Mouse (Mus musculus) heart, adult 2 months (tissue): ENCODE measurements at regions not wholly inside any gene's neighbourhood (a gene's known extent, or its start where the extent isn't known, plus 50 kb on each side); places are given as distances from the start of the nearest gene placed in this dataset.
A peak's percentile ranks its signal among the peaks of the same experiment; 100 is the strongest.

Experiments used
- DNase-seq, 2 experiments: peaks; one replicate each; pipeline ENCODE4 v3.0.0; 2021
- H3K27ac ChIP-seq: fragments of 200-600 bp; 2 replicates; pipeline ENCODE4 v1.8.1; 2022
- H3K27me3 ChIP-seq: fragments of 200-500 bp; 2 replicates; pipeline ENCODE4 v1.6.1; 2012; ENCODE audit warnings: mild to moderate bottlenecking, low read length, inconsistent platforms, mixed read lengths; ENCODE audit not compliant: control insufficient read depth, insufficient read depth
- H3K36me3 ChIP-seq: fragments of 200-500 bp; 2 replicates; pipeline ENCODE4 v1.6.1; 2012; ENCODE audit warnings: low read length, inconsistent platforms; ENCODE audit not compliant: control insufficient read depth, insufficient read depth
- H3K4me1 ChIP-seq: fragments of 200-500 bp; 2 replicates; pipeline ENCODE4 v1.6.1; 2011; ENCODE audit warnings: low read length; ENCODE audit not compliant: control insufficient read depth, insufficient read depth
- H3K4me3 ChIP-seq: fragments of 200-600 bp; 2 replicates; pipeline ENCODE4 v1.8.1; 2022
- H3K79me2 ChIP-seq: fragments of 200-500 bp; replicated peaks from 2 replicates; pipeline ENCODE4 v1.6.1; 2012; ENCODE audit warnings: mild to moderate bottlenecking, inconsistent platforms, low read length, moderate library complexity, mixed read lengths; ENCODE audit not compliant: control insufficient read depth, insufficient read depth
- H3K9ac ChIP-seq: fragments of 200-500 bp; 2 replicates; pipeline ENCODE4 v1.6.1; 2012; ENCODE audit warnings: low read depth, mild to moderate bottlenecking, control low read depth, inconsistent platforms, low read length, mixed read lengths
- CTCF ChIP-seq: fragments of 200-600 bp; IDR thresholded peaks from 2 replicates; pipeline ENCODE4 v1.8.1; 2022; ENCODE audit warnings: antibody characterized with exemption, mild to moderate bottlenecking, moderate library complexity
- EP300 ChIP-seq: fragments of 200-500 bp; IDR thresholded peaks from 2 replicates; pipeline ENCODE4 v1.6.1; 2011; ENCODE audit warnings: low read depth, low read length, control low read depth; ENCODE audit not compliant: insufficient read depth
- POLR2A ChIP-seq: fragments of 200-500 bp; IDR thresholded peaks from 2 replicates; pipeline ENCODE4 v1.6.1; 2011; ENCODE audit warnings: mild to moderate bottlenecking, low read depth, low read length, control low read depth; ENCODE audit not compliant: insufficient read depth
- WGBS: fragments of 180-500 bp; shearing (Covaris S2); methylation state at CpG from one replicate; pipeline ENCODE4 v1.1.7; 2018; 5-methylcytosine and 5-hydroxymethylcytosine counted together
- intact Hi-C: fragments of 180-260 bp; cut with DNase I; formaldehyde crosslinking; loops from one replicate; pipeline ENCODE4 v1.15.1; 2025

- H3K27ac ChIP-seq = no peak overlapping the region
- H3K36me3 ChIP-seq = no peaks in the 10 kb centered on the region
- H3K79me2 ChIP-seq = no peaks in the 10 kb centered on the region
- intact Hi-C loops = no loop called here
- DNase-seq = no peak
- TF ChIP-seq EP300 = no peak
- no peak for TF ChIP-seq CTCF
- TF ChIP-seq POLR2A = no peak
- no peaks in the 10 kb centered on the region for H3K4me1 ChIP-seq
- H3K4me3 ChIP-seq = no peak overlapping the region
- no peak overlapping the region for H3K9ac ChIP-seq
- WGBS = 85% methylated on average over 4 of the region's 4 CpGs
- H3K27me3 ChIP-seq = no peaks in the 10 kb centered on the region
Measured at GRCm38 (mm10) chr8:26266384-26266783, 147.1 kb downstream of the Gm45692 start.

DNA sequence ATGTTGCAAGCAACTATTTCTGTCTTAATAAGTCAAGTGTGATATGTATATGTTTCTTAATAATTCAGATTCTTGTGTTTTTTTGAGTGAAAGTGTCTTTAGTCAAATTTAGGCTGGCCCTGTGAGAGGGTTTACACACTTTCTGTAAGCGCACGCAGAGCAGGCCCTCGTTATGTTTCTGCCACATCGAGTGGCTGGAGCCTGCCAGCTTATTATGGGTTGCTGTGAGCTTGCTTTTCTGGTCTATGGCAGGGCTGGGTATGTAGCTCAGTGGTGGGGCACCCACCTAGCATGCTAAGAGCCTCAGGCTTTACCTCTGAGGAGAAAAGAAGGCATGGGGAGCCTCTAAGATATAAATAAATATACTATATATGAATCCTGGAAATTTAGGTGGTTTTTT is 148.2 kb downstream of the Gm45692 start:
- no peaks in the 10 kb centered on the region for H3K4me1 ChIP-seq
- no peak overlapping the region for H3K4me3 ChIP-seq
- no peak overlapping the region for H3K27ac ChIP-seq
- no peak for DNase-seq
- WGBS = 86% methylated on average over 4 of the region's 4 CpGs
- no peak overlapping the region for H3K9ac ChIP-seq
- TF ChIP-seq CTCF = no peak
- no peak for TF ChIP-seq POLR2A
- TF ChIP-seq EP300 = no peak
- 0 out of 2 replicates have a peak, but pooled peaks cover under 1% of the 10 kb centered on the region for H3K27me3 ChIP-seq
- no peaks in the 10 kb centered on the region for H3K36me3 ChIP-seq
- intact Hi-C loops = no loop called here
- H3K79me2 ChIP-seq = no peaks in the 10 kb centered on the region

- TF ChIP-seq EP300 (no peak), CTCF (no peak), POLR2A (no peak)
- peak; percentile 39 to 53 for DNase-seq
- Histone ChIP-seq H3K9ac (no peak overlapping the region), H3K27ac (peak overlapping the region; percentile 23; the same call in 1 of the 2 replicates), H3K4me1 (no peaks in the 10 kb centered on the region), H3K4me3 (no peak overlapping the region), H3K36me3 (no peaks in the 10 kb centered on the region), H3K27me3 (peaks cover 1% of the 10 kb centered on the region; the same call in 1 of the 2 replicates), H3K79me2 (no peaks in the 10 kb centered on the region)
- 66% methylated on average over 17 of the region's 17 CpGs for WGBS
- intact Hi-C loops = no loop called here
Measured at GRCm38 (mm10) chr8:26268751-26269415, 149.5 kb downstream of the Gm45692 start.

GRCm38 (mm10) chr8:26272110-26272509 is 152.8 kb downstream of the Gm45692 start:
- no peaks in the 10 kb centered on the region for H3K4me1 ChIP-seq
- H3K79me2 ChIP-seq = no peaks in the 10 kb centered on the region
- no peaks in the 10 kb centered on the region for H3K36me3 ChIP-seq
- H3K9ac ChIP-seq = no peak overlapping the region
- intact Hi-C loops = loop anchor here (5.0 to 10.0 kb wide), 2 partner anchors 173 to 710 kb away; no protein-coding TSS in a partner anchor
- peaks cover 1% of the 10 kb centered on the region; the same call in 1 of the 2 replicates for H3K27me3 ChIP-seq
- H3K27ac ChIP-seq = no peak overlapping the region
- WGBS = 35% methylated on average over 4 of the region's 4 CpGs
- H3K4me3 ChIP-seq = no peak overlapping the region
- DNase-seq = no peak
- TF ChIP-seq CTCF = peak; percentile 65
- TF ChIP-seq EP300 = no peak

DNA sequence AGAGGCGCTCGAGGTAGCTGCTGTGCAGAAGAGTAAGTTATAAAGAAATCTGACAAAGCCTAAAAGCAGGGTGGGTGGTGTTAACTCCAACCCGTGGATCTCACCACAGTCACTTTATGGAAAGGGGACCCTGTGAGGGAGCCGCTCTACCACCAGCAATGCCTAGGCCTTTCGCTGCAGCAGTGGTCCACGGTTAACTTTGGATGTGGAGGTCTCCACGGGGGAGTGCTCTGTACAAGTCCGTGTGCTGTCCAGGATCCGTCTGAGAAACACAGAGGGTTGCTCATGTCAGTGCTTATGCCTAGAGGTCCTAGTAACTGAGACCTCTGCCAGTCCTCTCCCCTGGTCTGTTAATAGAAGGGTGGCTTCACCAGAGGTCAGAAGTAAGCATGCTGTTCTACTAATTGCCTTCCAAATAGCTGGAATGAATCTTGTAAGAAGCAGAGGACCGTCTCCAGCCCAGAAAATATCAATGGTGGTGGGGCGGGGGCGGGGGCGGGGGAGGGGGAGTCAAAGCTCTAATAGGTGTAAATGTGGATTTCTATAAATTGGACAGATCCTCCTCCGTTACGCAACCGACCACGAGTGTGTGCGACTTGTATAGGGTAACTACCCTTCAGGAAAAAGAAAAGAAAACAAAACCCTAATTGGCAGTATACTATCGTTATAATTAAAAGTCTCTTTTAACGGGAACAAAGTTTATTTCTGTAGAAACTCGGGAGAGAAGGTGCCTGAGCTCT is 153.5 kb downstream of the Gm45692 start:
- DNase-seq = no peak
- Histone ChIP-seq H3K79me2 (no peaks in the 10 kb centered on the region), H3K4me1 (no peaks in the 10 kb centered on the region), H3K36me3 (no peaks in the 10 kb centered on the region), H3K9ac (no peak overlapping the region), H3K27ac (no peak overlapping the region), H3K27me3 (peaks cover 1% of the 10 kb centered on the region; the same call in 1 of the 2 replicates), H3K4me3 (no peak overlapping the region)
- TF ChIP-seq POLR2A = no peak
- intact Hi-C loops = loop anchor here (5.0 to 10.0 kb wide), 2 partner anchors 172 to 709 kb away; no protein-coding TSS in a partner anchor
- WGBS = 40% methylated on average over 21 of the region's 21 CpGs

- intact Hi-C loops = loop anchor here (5.0 to 10.0 kb wide), 2 partner anchors 171 to 709 kb away; no protein-coding TSS in a partner anchor
- Histone ChIP-seq H3K36me3 (no peaks in the 10 kb centered on the region), H3K27ac (no peak overlapping the region), H3K4me1 (no peaks in the 10 kb centered on the region), H3K79me2 (no peaks in the 10 kb centered on the region), H3K9ac (no peak overlapping the region), H3K27me3 (peaks cover 1% of the 10 kb centered on the region; the same call in 1 of the 2 replicates), H3K4me3 (no peak overlapping the region)
- 4% methylated on average over 12 of the region's 12 CpGs for WGBS
- DNase-seq = no peak
- TF ChIP-seq POLR2A (no peak), CTCF (no peak)
Measured at GRCm38 (mm10) chr8:26273415-26273760, 154.1 kb downstream of the Gm45692 start.
